Mouse (Mus musculus): ENCODE data around the gene Cbx5. TPM values are rescaled to one million over a fixed set of nuclear protein-coding genes. Genes with fewer than 3 reads are reported as not detected.

Cbx5 gene
- polyA plus RNA-seq, 1 experiment from 2014 or later, result 127 TPM

- Histone ChIP-seq H3K4me3 (no peak overlapping the region; the same call in 1 of the 2 replicates), H3K9ac (no peak overlapping the region), H3K27me3 (peaks cover 9% of the 10 kb centered on the region; the same call in 1 of the 2 replicates), H3K4me2 (peak overlapping the region; percentile 83), H3K36me3 (no peaks in the 10 kb centered on the region), H3K9me3 (no peaks in the 10 kb centered on the region), H3K4me1 (replicated peaks) (peaks cover 32% of the 10 kb centered on the region), H3K27ac (replicated peaks) (peak overlapping the region; percentile 91)
- no peak for ATAC-seq (ENCODE audit: low FRiP score, low read depth)
- WGBS, result 56% methylated on average over 11 of the region's 11 CpGs
Measured at GRCm38 (mm10) chr15:103145635-103146299, 93.8 kb downstream of the Cbx5 start.

DNA sequence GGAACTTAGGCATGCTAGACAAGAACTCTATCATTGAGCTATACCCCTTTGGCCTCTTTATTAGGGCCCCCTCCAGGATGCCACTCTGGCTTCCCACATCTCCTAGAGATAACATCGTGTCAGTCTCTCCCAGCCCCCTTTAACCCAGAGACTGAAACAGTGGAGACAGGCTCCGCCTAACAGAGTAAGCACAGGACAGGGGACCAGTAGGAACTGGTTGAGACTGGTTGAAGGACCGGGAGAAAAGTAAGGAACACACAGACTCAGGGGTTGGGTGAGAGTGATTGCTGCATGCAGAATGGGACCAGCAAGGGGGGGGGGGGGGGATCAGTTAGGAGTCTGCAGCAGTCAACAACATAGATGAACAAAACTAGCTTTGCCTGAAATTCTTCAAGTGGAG is 95.4 kb downstream of the Cbx5 start:
- Histone ChIP-seq H3K4me1 (replicated peaks) (peaks cover 32% of the 10 kb centered on the region), H3K27me3 (peaks cover 12% of the 10 kb centered on the region; the same call in 1 of the 2 replicates), H3K9me3 (no peaks in the 10 kb centered on the region), H3K4me3 (no peak overlapping the region), H3K27ac (replicated peaks) (no peak overlapping the region), H3K36me3 (no peaks in the 10 kb centered on the region), H3K9ac (no peak overlapping the region), H3K4me2 (no peak overlapping the region)
- 41% methylated on average over 3 of the region's 3 CpGs for WGBS
- ATAC-seq (ENCODE audit: low FRiP score, low read depth), result no peak

MicroRNAs encoded within 50 kb of the gene (microRNA counts, 519-probe panel; counts per million panel counts)
- 3,510 counts per million, percentile 72 among the panel's probes with 10 or more counts for microRNA mmu-miR-148b

Small RNAs within 50 kb of the gene (microRNA-seq; reads per million reads assigned to microRNA genes)
- gene Mir148b, result 153 reads per million, percentile 57 among the genes with 10 or more reads in this experiment

Other genes starting within 250 kb of the Cbx5 start
- 2.3 and 16.6 TPM in 2 replicates for gene Hoxc8, start 249.2 kb downstream of the Cbx5 start, polyA plus RNA-seq (2015; fragmentation: Nextera tagmentation; extraction: Ambion mirVana)
- gene Hoxc6, start 241.6 kb downstream of the Cbx5 start, polyA plus RNA-seq (2015; fragmentation: Nextera tagmentation; extraction: Ambion mirVana), result 7.4 and 13.1 TPM in 2 replicates
- gene Hoxc4, start 220.9 kb downstream of the Cbx5 start, polyA plus RNA-seq (2015; fragmentation: Nextera tagmentation; extraction: Ambion mirVana), result 56.8 and 63.8 TPM in 2 replicates
- 26.9 and 31.1 TPM in 2 replicates for gene Smug1, start 72.7 kb downstream of the Cbx5 start, polyA plus RNA-seq (2015; fragmentation: Nextera tagmentation; extraction: Ambion mirVana)
- 629 and 665 TPM in 2 replicates for gene Hnrnpa1, start 616 bp upstream of the Cbx5 start, polyA plus RNA-seq (2015; fragmentation: Nextera tagmentation; extraction: Ambion mirVana)
- 0.58 and 0.89 TPM in 2 replicates for gene Nfe2, start 18.6 kb upstream of the Cbx5 start, polyA plus RNA-seq (2015; fragmentation: Nextera tagmentation; extraction: Ambion mirVana)
- gene Copz1, start 32.9 kb upstream of the Cbx5 start, polyA plus RNA-seq (2015; fragmentation: Nextera tagmentation; extraction: Ambion mirVana), result 200 and 208 TPM in 2 replicates
- gene Gpr84, start 70.8 kb upstream of the Cbx5 start, polyA plus RNA-seq (2015; fragmentation: Nextera tagmentation; extraction: Ambion mirVana), result 0.41 and 0.44 TPM in 2 replicates
- 22.6 and 26.6 TPM in 2 replicates for gene Zfp385a, start 100.3 kb upstream of the Cbx5 start, polyA plus RNA-seq (2015; fragmentation: Nextera tagmentation; extraction: Ambion mirVana)
- gene Itga5, start 126.9 kb upstream of the Cbx5 start, polyA plus RNA-seq (2015; fragmentation: Nextera tagmentation; extraction: Ambion mirVana), result 7.4 and 7.9 TPM in 2 replicates
- not detected in 2 replicates for gene Gtsf1, start 190.7 kb upstream of the Cbx5 start, polyA plus RNA-seq (2015; fragmentation: Nextera tagmentation; extraction: Ambion mirVana)
- gene Gtsf2, start 208.7 kb upstream of the Cbx5 start, polyA plus RNA-seq (2015; fragmentation: Nextera tagmentation; extraction: Ambion mirVana), result 0.30 and 0.64 TPM in 2 replicates
- gene Nckap1l, start 214.0 kb upstream of the Cbx5 start, polyA plus RNA-seq (2015; fragmentation: Nextera tagmentation; extraction: Ambion mirVana), result 1.9 and 2.0 TPM in 2 replicates